Mouse (Mus musculus): ENCODE data around the gene Snrpa1.

GRCm38 (mm10) chr7:66084546-66084945, 25.7 kb downstream of the Snrpa1 start:
- TF ChIP-seq POLR2A (IDR thresholded peaks at IDR 0.05; ENCODE audit: insufficient read depth, low read length) (no peak), EP300 (IDR thresholded peaks at IDR 0.05; ENCODE audit: insufficient read depth, low read depth, low read length) (no peak), CTCF (IDR thresholded peaks at IDR 0.05; ENCODE audit: low read depth, low read length) (no peak)

Data from ES-Bruce4 (cell line).